Mouse (Mus musculus) lung, postnatal 0 days (tissue): ENCODE measurements around the gene Ncaph2. TPM values are rescaled to one million over a fixed set of nuclear protein-coding genes. Genes with fewer than 3 reads are reported as not detected.

ENCODE experiments used
- ATAC-seq: fragments of 200-750 bp; cut with Nextera tagmentation; 2 replicates; pipeline ENCODE4 v1.8.0; 2017; ENCODE audit warnings: moderate library complexity
- DNase-seq: peaks from one replicate; pipeline ENCODE4 v3.0.0-alpha.2; 2016; ENCODE audit warnings: low spot score
- H3K27ac ChIP-seq: fragments of 300-500 bp; sonication (generic); 2 replicates; pipeline ENCODE4 v1.5.1; 2014; ENCODE audit warnings: antibody characterized with exemption, mild to moderate bottlenecking, low read length, mixed read lengths
- H3K27me3 ChIP-seq: fragments of 300-500 bp; sonication (generic); replicated peaks from 2 replicates; pipeline ENCODE4 v1.6.1; 2014; ENCODE audit warnings: low read length, mixed read lengths; ENCODE audit not compliant: insufficient read depth
- H3K36me3 ChIP-seq: fragments of 300-500 bp; sonication (generic); 2 replicates; pipeline ENCODE4 v1.6.1; 2014; ENCODE audit warnings: low read length, mixed read lengths; ENCODE audit not compliant: insufficient read depth
- H3K4me1 ChIP-seq: fragments of 300-500 bp; sonication (generic); 2 replicates; pipeline ENCODE4 v1.6.1; 2014; ENCODE audit warnings: antibody characterized with exemption, low read depth, low read length, mixed read lengths; ENCODE audit not compliant: insufficient read depth
- H3K4me2 ChIP-seq: fragments of 300-500 bp; sonication (generic); replicated peaks from 2 replicates; pipeline ENCODE4 v1.6.1; 2014; ENCODE audit warnings: low read depth, mild to moderate bottlenecking, low read length, moderate library complexity, mixed read lengths
- H3K4me3 ChIP-seq: fragments of 300-500 bp; sonication (generic); 2 replicates; pipeline ENCODE4 v1.5.1; 2014; ENCODE audit warnings: low read depth, low read length
- H3K9ac ChIP-seq: fragments of 300-500 bp; sonication (generic); replicated peaks from 2 replicates; pipeline ENCODE4 v1.6.1; 2014; ENCODE audit warnings: low read depth, mild to moderate bottlenecking
- H3K9me3 ChIP-seq: fragments of 300-500 bp; sonication (generic); 2 replicates; pipeline ENCODE4 v1.6.1; 2016; ENCODE audit warnings: low read length, mixed read lengths
- CTCF ChIP-seq: IDR thresholded peaks from 2 replicates; pipeline ENCODE4 v1.5.1; 2016; ENCODE audit warnings: antibody characterized with exemption, mild to moderate bottlenecking
- EP300 ChIP-seq: IDR thresholded peaks from 2 replicates; pipeline ENCODE4 v1.6.1; 2016; ENCODE audit warnings: antibody characterized with exemption, mild to moderate bottlenecking, control low read depth
- WGBS: fragments of 180-500 bp; shearing (Covaris S2); extraction: QIAGEN DNeasy Blood & Tissue Kit; methylation state at CpG from one replicate; pipeline ENCODE4 v1.1.7; 2014; 5-methylcytosine and 5-hydroxymethylcytosine counted together
- polyA plus RNA-seq: library from polyadenylated mRNA; unstranded; fragments of >200 nt; fragmentation: Nextera tagmentation; extraction: Ambion mirVana; gene quantifications from 2 replicates; pipeline ENCODE4 v1.2.1, GENCODE M21; 2015

The Ncaph2 gene
- polyA plus RNA-seq, 1 experiment from 2014 or later = 73.7 TPM

GRCm38 (mm10) chr15:89387127-89387526 is 31.6 kb downstream of the Ncaph2 start:
- no peaks in the 10 kb centered on the region for H3K9me3 ChIP-seq
- 45% methylated on average over 12 of the region's 12 CpGs for WGBS
- H3K36me3 ChIP-seq = no peaks in the 10 kb centered on the region
- H3K4me1 ChIP-seq = no peaks in the 10 kb centered on the region
- 0 out of 2 replicates have a peak, but pooled peaks cover 2% of the 10 kb centered on the region for H3K27me3 ChIP-seq
- H3K4me3 ChIP-seq = no peak overlapping the region
- no peak for TF ChIP-seq CTCF
- TF ChIP-seq EP300 = no peak
- DNase-seq (no peak), ATAC-seq (no peak)
- H3K27ac ChIP-seq = no peak overlapping the region
- no peak overlapping the region for H3K4me2 ChIP-seq
- no peak overlapping the region for H3K9ac ChIP-seq

DNA sequence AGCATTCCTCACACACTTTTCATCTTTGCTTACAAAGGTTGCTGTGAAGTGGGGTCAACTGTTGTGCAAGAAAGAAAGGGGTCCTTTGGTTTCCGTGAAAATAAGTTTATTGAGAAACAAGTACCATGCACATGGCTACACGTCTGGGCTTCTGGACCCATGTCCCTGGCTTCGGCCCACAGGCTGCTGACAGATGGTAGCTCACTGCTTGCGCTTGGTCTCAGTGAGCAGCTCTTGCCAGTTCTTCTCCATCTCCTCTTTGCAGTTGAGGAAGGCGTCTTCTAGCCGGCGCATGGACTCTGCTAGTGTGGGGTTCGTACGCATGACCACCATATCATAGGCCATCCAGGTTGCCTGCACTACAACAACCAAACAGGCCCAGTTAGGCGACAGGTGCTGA is 34.6 kb downstream of the Ncaph2 start:
- DNase-seq = no peak
- Histone ChIP-seq H3K4me2 (no peak overlapping the region), H3K4me1 (no peaks in the 10 kb centered on the region), H3K9ac (no peak overlapping the region), H3K27ac (no peak overlapping the region), H3K9me3 (no peaks in the 10 kb centered on the region), H3K27me3 (no peaks in the 10 kb centered on the region), H3K36me3 (no peaks in the 10 kb centered on the region), H3K4me3 (no peak overlapping the region)
- no peak for TF ChIP-seq EP300
- TF ChIP-seq CTCF = no peak
- 86% methylated on average over 10 of the region's 10 CpGs for WGBS
- ATAC-seq = no peak

GRCm38 (mm10) chr15:89396883-89397282 is 41.4 kb downstream of the Ncaph2 start:
- no peak overlapping the region for H3K4me2 ChIP-seq
- no peaks in the 10 kb centered on the region for H3K36me3 ChIP-seq
- H3K4me3 ChIP-seq = no peak overlapping the region
- H3K9me3 ChIP-seq = no peaks in the 10 kb centered on the region
- H3K27ac ChIP-seq = no peak overlapping the region
- 79% methylated on average over 4 of the region's 4 CpGs for WGBS
- no peak for DNase-seq
- H3K9ac ChIP-seq = no peak overlapping the region
- ATAC-seq = no peak
- TF ChIP-seq EP300 (no peak), CTCF (no peak)
- H3K4me1 ChIP-seq = no peaks in the 10 kb centered on the region
- no peaks in the 10 kb centered on the region for H3K27me3 ChIP-seq

DNA sequence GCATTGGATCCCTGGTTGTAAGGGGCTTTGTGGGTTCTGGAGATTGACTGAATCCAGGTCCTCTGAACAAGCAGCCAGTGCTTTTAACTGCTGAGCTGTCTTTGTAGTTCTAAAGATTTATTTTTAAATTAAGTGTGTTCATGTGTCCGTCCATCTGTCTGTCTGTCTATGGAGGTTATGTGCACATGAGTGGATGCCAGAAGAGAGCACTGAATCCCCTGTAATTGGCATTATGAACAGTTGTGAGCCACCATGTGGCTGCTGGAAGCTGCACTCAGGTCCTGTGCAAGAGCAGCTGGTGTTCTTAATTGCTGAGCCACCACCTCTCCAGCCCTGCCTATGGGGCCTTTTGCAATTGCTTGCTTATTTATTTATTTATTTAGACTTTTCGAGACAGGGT is 42.6 kb downstream of the Ncaph2 start:
- no peak for ATAC-seq
- no peaks in the 10 kb centered on the region for H3K27me3 ChIP-seq
- no peak overlapping the region for H3K9ac ChIP-seq
- H3K27ac ChIP-seq = no peak overlapping the region
- 79% methylated on average over 2 of the region's 2 CpGs for WGBS
- H3K9me3 ChIP-seq = no peaks in the 10 kb centered on the region
- no peak overlapping the region for H3K4me3 ChIP-seq
- H3K4me2 ChIP-seq = no peak overlapping the region
- no peak for DNase-seq
- H3K4me1 ChIP-seq = no peaks in the 10 kb centered on the region
- no peaks in the 10 kb centered on the region for H3K36me3 ChIP-seq
- TF ChIP-seq CTCF (no peak), EP300 (no peak)

GRCm38 (mm10) chr15:89399716-89400115 is 44.2 kb downstream of the Ncaph2 start:
- 65% methylated on average over 1 of the region's 1 CpGs for WGBS
- H3K4me3 ChIP-seq = no peak overlapping the region
- H3K27me3 ChIP-seq = no peaks in the 10 kb centered on the region
- DNase-seq (no peak), ATAC-seq (no peak)
- no peaks in the 10 kb centered on the region for H3K36me3 ChIP-seq
- H3K9me3 ChIP-seq = no peaks in the 10 kb centered on the region
- TF ChIP-seq CTCF = no peak
- no peak for TF ChIP-seq EP300
- no peak overlapping the region for H3K9ac ChIP-seq
- no peaks in the 10 kb centered on the region for H3K4me1 ChIP-seq
- no peak overlapping the region for H3K27ac ChIP-seq
- H3K4me2 ChIP-seq = no peak overlapping the region

GRCm38 (mm10) chr15:89402471-89402870 is 47.0 kb downstream of the Ncaph2 start:
- 71% methylated on average over 1 of the region's 1 CpGs for WGBS
- no peaks in the 10 kb centered on the region for H3K9me3 ChIP-seq

More at GRCm38 (mm10) chr15:89402471-89402870, 47.0 kb downstream of the Ncaph2 start:
- Histone ChIP-seq H3K9ac (no peak overlapping the region), H3K4me2 (no peak overlapping the region), H3K27ac (no peak overlapping the region), H3K27me3 (no peaks in the 10 kb centered on the region), H3K36me3 (no peaks in the 10 kb centered on the region), H3K4me1 (no peaks in the 10 kb centered on the region), H3K4me3 (no peak overlapping the region)
- no peak for ATAC-seq
- TF ChIP-seq CTCF (no peak), EP300 (no peak)
- no peak for DNase-seq
